Mouse (Mus musculus): ENCODE data around the gene Ppargc1a. TPM values are rescaled to one million over a fixed set of nuclear protein-coding genes. Genes with fewer than 3 reads are reported as not detected.

Ppargc1a gene
- polyA plus RNA-seq, 1 experiment from 2014 or later, result 21.2 TPM

- Histone ChIP-seq H3K27ac (no peak overlapping the region), H3K4me1 (0 out of 2 replicates have a peak, but pooled peaks cover 9% of the 10 kb centered on the region), H3K27me3 (ENCODE audit: insufficient read depth, poor library complexity, severe bottlenecking) (no peaks in the 10 kb centered on the region), H3K36me3 (no peaks in the 10 kb centered on the region), H3K9me3 (no peaks in the 10 kb centered on the region), H3K4me3 (no peak overlapping the region)
- DNase-seq (ENCODE audit: low spot score), result no peak
- 82% methylated on average over 7 of the region's 7 CpGs for WGBS
These were observed 151.1 kb downstream of the Ppargc1a start for GRCm38 (mm10) chr5:51416377-51416776.

GRCm38 (mm10) chr5:51415456-51415855 lies 152.1 kb downstream of the Ppargc1a start:
- no peak for DNase-seq (ENCODE audit: low spot score)
- Histone ChIP-seq H3K27ac (no peak overlapping the region), H3K27me3 (ENCODE audit: insufficient read depth, poor library complexity, severe bottlenecking) (no peaks in the 10 kb centered on the region), H3K4me3 (no peak overlapping the region), H3K36me3 (no peaks in the 10 kb centered on the region), H3K4me1 (0 out of 2 replicates have a peak, but pooled peaks cover 9% of the 10 kb centered on the region), H3K9me3 (no peaks in the 10 kb centered on the region)
- 30% methylated on average over 2 of the region's 2 CpGs for WGBS

GRCm38 (mm10) chr5:51412303-51413117 lies 155.0 kb downstream of the Ppargc1a start:
- H3K36me3 ChIP-seq, result no peaks in the 10 kb centered on the region
- WGBS, result 47% methylated on average over 12 of the region's 12 CpGs
- 0 out of 2 replicates have a peak, but pooled peaks cover 9% of the 10 kb centered on the region for H3K4me1 ChIP-seq
- DNase-seq (ENCODE audit: low spot score), result no peak
- peak overlapping the region; percentile 41 for H3K4me3 ChIP-seq
- H3K27me3 ChIP-seq (ENCODE audit: insufficient read depth, poor library complexity, severe bottlenecking), result no peaks in the 10 kb centered on the region
- H3K27ac ChIP-seq, result peak overlapping the region; percentile 77
- H3K9me3 ChIP-seq, result no peaks in the 10 kb centered on the region

GRCm38 (mm10) chr5:51410006-51410405 lies 157.5 kb downstream of the Ppargc1a start:
- WGBS, result 78% methylated on average over 1 of the region's 1 CpGs
- H3K27ac ChIP-seq, result no peak overlapping the region
- peaks cover 16% of the 10 kb centered on the region; the same call in 1 of the 2 replicates for H3K4me1 ChIP-seq
- H3K4me3 ChIP-seq, result no peak overlapping the region
- no peak for DNase-seq (ENCODE audit: low spot score)
- no peaks in the 10 kb centered on the region for H3K9me3 ChIP-seq
- no peaks in the 10 kb centered on the region for H3K36me3 ChIP-seq
- H3K27me3 ChIP-seq (ENCODE audit: insufficient read depth, poor library complexity, severe bottlenecking), result no peaks in the 10 kb centered on the region

GRCm38 (mm10) chr5:51406406-51406805 lies 161.1 kb downstream of the Ppargc1a start:
- peaks cover 7% of the 10 kb centered on the region; the same call in 1 of the 2 replicates for H3K4me1 ChIP-seq
- no peak overlapping the region for H3K4me3 ChIP-seq
- H3K27ac ChIP-seq, result no peak overlapping the region
- no peak for DNase-seq (ENCODE audit: low spot score)
- 44% methylated on average over 3 of the region's 3 CpGs for WGBS
- no peaks in the 10 kb centered on the region for H3K9me3 ChIP-seq
- no peaks in the 10 kb centered on the region for H3K27me3 ChIP-seq (ENCODE audit: insufficient read depth, poor library complexity, severe bottlenecking)
- H3K36me3 ChIP-seq, result no peaks in the 10 kb centered on the region

Data from heart, embryonic 10.5 days (tissue).